15 mouse cellular contexts compared by ENCODE assay signal in genomic region chr4:54704696-54705095, GRCm38 (mm10).
DNase-seq lines count a peak whose midpoint lies in the region; ATAC-seq lines count a peak whose summit lies in the region.
"Had no signal": no experiment of that assay in that cellular context is flagged by ENCODE, and none has a peak within 500 bp of the region (broad histone marks: within the 10 kb centered on the region; RNA-seq: fewer than 3 reads in every experiment).

No protein-coding gene starts in this region.

- peak; percentile 33 for DNase-seq in adrenal gland, adult 2 months
- no peak for DNase-seq in adrenal gland, adult 18-20 months (ENCODE audit: low spot score in 2 of 2)
- DNase-seq in heart, adult 11 months = peak; percentile 31
- DNase-seq in heart, adult 8-10 months (ENCODE audit: low spot score) = no peak
- DNase-seq in adrenal gland, postnatal 14 days = peak; percentile 11
- DNase-seq in cerebellum, adult 18-20 months = no peak
- DNase-seq: cerebellum, adult 11-12 months; cerebellum, adult 8-10 months; cerebellum, adult 9-11 months; cerebellum, postnatal 14 days; cerebellum, postnatal 36 days; embryo, embryonic 11 days had no signal

- no peak for ATAC-seq in inflammation-experienced regulatory T-cells, adult 6 months
- ATAC-seq: forebrain, embryonic 14.5 days; forebrain, embryonic 16.5 days had no signal

Comparison
In these comparisons a context has a peak if more than half of its experiments do, and no peak if none do; other contexts are left out.
1. DNase-seq: peak in adrenal gland, adult 2 months (single experiment), heart, adult 11 months (single experiment) and adrenal gland, postnatal 14 days (single experiment); none in adrenal gland, adult 18-20 months (0 of 2), heart, adult 8-10 months (single experiment) and cerebellum, adult 18-20 months (0 of 2).